ENCODE assay signal across 20 mouse cellular contexts in genomic region chr11:110287694-110288093, GRCm38 (mm10). TPM values are rescaled to one million over a fixed set of nuclear protein-coding genes. Genes with fewer than 3 reads are reported as not detected.
DNase-seq lines count a peak whose midpoint lies in the region; ATAC-seq and TF ChIP-seq lines count a peak whose summit lies in the region.
"Had no signal": no experiment of that assay in that cellular context is flagged by ENCODE, and none has a peak within 500 bp of the region (broad histone marks: within the 10 kb centered on the region; RNA-seq: fewer than 3 reads in every experiment).

No protein-coding gene starts in this region.

- peaks cover 0 to 11% of the 10 kb centered on the region in 2 experiments; a peak in 1 of 4 replicates for H3K4me1 ChIP-seq in MEL (ENCODE audit: control insufficient read depth in 1 of 2, insufficient read depth in 2 of 2, low read length in 2 of 2)
- H3K4me1 ChIP-seq: forebrain, embryonic 15.5 days; hindbrain, embryonic 12.5 days; neural tube, embryonic 15.5 days had no signal

- TF ChIP-seq RAD21 in MEL (IDR thresholded peaks at IDR 0.05; ENCODE audit: low read depth, low read length): no peak

- ATAC-seq in cerebellum, adult (ENCODE audit: insufficient number of reproducible peaks, low FRiP score, low TSS enrichment): peak; percentile 75; the same call in 1 of the 2 replicates
- ATAC-seq: forebrain, embryonic 15.5 days; liver, postnatal 0 days; Patski had no signal

- H3K36me3 ChIP-seq in MEL (ENCODE audit: control insufficient read depth in 1 of 2, insufficient read depth in 2 of 2, low read length in 2 of 2): peaks cover 0 to 12% of the 10 kb centered on the region in 2 experiments; a peak in 2 of 4 replicates
- H3K36me3 ChIP-seq: forebrain, embryonic 15.5 days; heart, embryonic 15.5 days had no signal

- H3K4me3 ChIP-seq in MEL (ENCODE audit: control insufficient read depth in 1 of 2, insufficient read depth in 1 of 2, low read depth in 2 of 2, low read length in 2 of 2): no peak overlapping the region
- H3K4me3 ChIP-seq: forebrain, embryonic 15.5 days; heart, adult 2 months; heart, embryonic 15.5 days; hindbrain, embryonic 12.5 days; myocyte; neural tube, embryonic 15.5 days had no signal

- H3K9ac ChIP-seq in MEL (ENCODE audit: control insufficient read depth, low read depth, low read length, poor library complexity, severe bottlenecking): no peak overlapping the region
- H3K9ac ChIP-seq: forebrain, embryonic 15.5 days; heart, embryonic 15.5 days; hindbrain, embryonic 12.5 days; liver, postnatal 0 days; neural tube, embryonic 15.5 days had no signal

- H3K27me3 ChIP-seq in MEL (ENCODE audit: control insufficient read depth in 1 of 2, insufficient read depth in 2 of 2, low read length in 2 of 2): no peaks in the 10 kb centered on the region; a peak in 1 of 4 replicates
- H3K27me3 ChIP-seq: forebrain, embryonic 15.5 days; heart, embryonic 15.5 days; hindbrain, embryonic 12.5 days; neural tube, embryonic 15.5 days; Patski had no signal

- no peak for TF ChIP-seq POLR2A in MEL (IDR thresholded peaks at IDR 0.05; ENCODE audit: control insufficient read depth in 1 of 2, insufficient read depth in 1 of 2, low read depth in 1 of 2, low read length in 2 of 2, poor library complexity in 1 of 2)

- H3K27ac ChIP-seq in MEL (ENCODE audit: control insufficient read depth, low read depth, low read length): no peak overlapping the region
- H3K27ac ChIP-seq: forebrain, embryonic 15.5 days; heart, adult 2 months; heart, embryonic 15.5 days; hindbrain, embryonic 12.5 days; macrophage; neural tube, embryonic 15.5 days had no signal

- no peaks in the 10 kb centered on the region for H3K79me2 ChIP-seq in MEL (ENCODE audit: control insufficient read depth, insufficient read depth, low read length, poor library complexity)

- no peak for TF ChIP-seq CTCF in MEL (IDR thresholded peaks at IDR 0.05 in 2 of 3, conservative IDR thresholded peaks at IDR 0.05 in 1 of 3; ENCODE audit: control insufficient read depth in 1 of 3, insufficient read depth in 1 of 3, low read depth in 2 of 3, low read length in 3 of 3, poor library complexity in 1 of 3, severe bottlenecking in 1 of 3)

- no peak for TF ChIP-seq EP300 in MEL (IDR thresholded peaks at IDR 0.05; ENCODE audit: low read depth in 1 of 2, low read length in 2 of 2)

- DNase-seq in layer of hippocampus, adult 11-12 months (ENCODE audit: low spot score): peak; percentile 20
- DNase-seq in layer of hippocampus, adult 9-10 months (ENCODE audit: low spot score): no peak
- DNase-seq in MEL (ENCODE audit: low read depth, low spot score): peak; percentile 32
- peak; percentile 78 for DNase-seq in cerebellum, postnatal 10 days
- no peak for DNase-seq in urinary bladder, adult 2 months (ENCODE audit: low spot score)
- DNase-seq in testis, postnatal 10 days (ENCODE audit: low spot score): no peak
- DNase-seq: adrenal gland, postnatal 36 days; heart, adult 2 months; layer of hippocampus, postnatal 36 days; liver, postnatal 0 days had no signal

- H3K9me3 ChIP-seq in MEL (replicated peaks; ENCODE audit: insufficient read depth, low read length): no peaks in the 10 kb centered on the region
- H3K9me3 ChIP-seq: forebrain, embryonic 15.5 days; heart, embryonic 15.5 days; hindbrain, embryonic 12.5 days; neural tube, embryonic 15.5 days had no signal

TF ChIP-seq in MEL, 35 proteins besides CTCF, POLR2A, EP300 and RAD21:
- TF ChIP-seq GATA1 (IDR thresholded peaks at IDR 0.05; ENCODE audit: low read depth, low read length) (peak; percentile 66), MYC (IDR thresholded peaks at IDR 0.05; ENCODE audit: low read depth, low read length) (no peak), MXI1 (IDR thresholded peaks at IDR 0.05; ENCODE audit: low read depth, low read length) (no peak), SMC3 (IDR thresholded peaks at IDR 0.05; ENCODE audit: low read depth, low read length) (no peak), TCF12 (IDR thresholded peaks at IDR 0.05; ENCODE audit: low read depth, low read length) (no peak)

RNA-seq across cellular contexts. Expression of gene Abca6, which starts 36.1 kb away (rescaled TPM):
- total RNA-seq in MEL (2012; rRNA removed): not detected in 2 replicates
- not detected for polyA plus RNA-seq in MEL (2012; ENCODE audit: insufficient read depth in 1 of 2, insufficient read length in 2 of 2, low read depth in 1 of 2, low replicate concordance in 2 of 2, missing spikeins in 1 of 2)
- 3.4 and 4.0 TPM in 2 replicates for polyA plus RNA-seq in urinary bladder, adult 2 months (2012; rRNA removed)
- polyA plus RNA-seq: C2C12; kidney, embryonic 14.5 days; myocyte; Patski had no signal

RNA-seq across cellular contexts. Expression of gene Abca5, which starts 49.8 kb away (rescaled TPM):
- 0.33 and 0.35 TPM in 2 replicates for total RNA-seq in MEL (2012; rRNA removed)
- polyA plus RNA-seq in MEL (2012; ENCODE audit: insufficient read depth in 1 of 2, insufficient read length in 2 of 2, low read depth in 1 of 2, low replicate concordance in 2 of 2, missing spikeins in 1 of 2): under 1 TPM in 1 of 2 experiments, not detected in 1; 0.78 TPM
- polyA plus RNA-seq in urinary bladder, adult 2 months (2012; rRNA removed): 4.2 and 4.5 TPM in 2 replicates

Comparison
In these comparisons a context has a peak if more than half of its experiments do, and no peak if none do; other contexts are left out.
1. DNase-seq: peak in layer of hippocampus, adult 11-12 months (single experiment), MEL (single experiment) and cerebellum, postnatal 10 days (2 of 2); none in layer of hippocampus, adult 9-10 months (single experiment), urinary bladder, adult 2 months (single experiment) and testis, postnatal 10 days (single experiment).